Mouse (Mus musculus): ENCODE data around the gene Lig3. TPM values are rescaled to one million over a fixed set of nuclear protein-coding genes. Genes with fewer than 3 reads are reported as not detected.

Lig3 gene
- total RNA-seq (2021), result 10 to 100 TPM; 18.2 to 21.5 TPM
- long read RNA-seq, experiment 1, full-length matches to known transcripts, result 6 of 11 reads
- long read RNA-seq, experiment 1, partial matches to known transcripts, result 1 of 11 reads
- long read RNA-seq, experiment 1, other reads (novel, unspliced or antisense), result 4 of 11 reads
- long read RNA-seq, experiment 2, full-length matches to known transcripts, result 6 of 17 reads
- long read RNA-seq, experiment 2, partial matches to known transcripts, result 4 of 17 reads
- long read RNA-seq, experiment 2, other reads (novel, unspliced or antisense), result 7 of 17 reads

DNA sequence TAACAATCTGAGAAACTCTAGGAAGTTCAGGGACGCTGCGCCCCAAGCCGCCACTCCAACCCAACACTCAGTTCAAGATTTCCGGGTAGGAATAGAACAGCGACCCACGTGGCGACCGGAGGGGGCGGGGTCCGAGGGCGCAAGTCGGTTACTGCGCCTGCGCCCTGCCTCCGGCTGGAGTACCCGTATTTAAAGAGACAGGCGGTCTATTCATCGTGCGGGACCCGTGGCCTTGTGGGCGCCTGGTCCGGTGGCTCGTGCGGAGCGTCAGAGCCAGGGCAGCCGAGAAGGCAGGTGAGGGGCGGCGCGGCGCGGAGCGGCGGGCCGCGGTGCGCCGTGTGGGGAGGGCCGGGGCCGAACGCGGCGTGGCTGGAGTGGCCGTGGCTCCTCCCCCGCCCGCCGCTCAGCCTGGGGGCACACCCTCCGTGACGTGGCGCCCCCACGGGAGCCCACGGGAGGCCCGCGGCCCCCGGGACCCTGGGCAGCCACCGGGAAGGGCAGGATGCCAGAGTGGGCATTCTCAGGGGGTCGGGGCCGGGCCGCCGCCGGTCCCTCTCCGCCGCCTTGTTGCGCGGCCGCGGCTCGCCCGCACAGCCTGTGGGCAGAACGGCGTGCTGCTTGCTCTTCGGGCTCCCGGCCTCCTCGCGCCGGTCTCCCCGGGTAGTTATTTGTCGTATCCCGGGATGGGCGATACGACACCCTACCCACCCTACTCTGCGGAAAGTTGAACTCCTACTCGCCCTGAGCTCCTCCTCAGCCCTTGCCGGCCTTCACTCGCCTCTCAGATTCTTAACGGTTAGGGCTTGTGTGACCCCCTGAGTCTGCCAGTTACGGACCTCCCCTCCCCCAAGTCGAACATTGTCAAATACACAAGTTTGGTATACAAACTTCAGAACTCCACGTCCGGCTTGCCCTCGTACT, at the start of gene Lig3:
TSS of gene Lig3 (plus strand) at position 126 of the 921 bp plus-strand sequence.
- peak; percentile 94 for DNase-seq (ENCODE audit: low spot score in 2 of 2)

DNA sequence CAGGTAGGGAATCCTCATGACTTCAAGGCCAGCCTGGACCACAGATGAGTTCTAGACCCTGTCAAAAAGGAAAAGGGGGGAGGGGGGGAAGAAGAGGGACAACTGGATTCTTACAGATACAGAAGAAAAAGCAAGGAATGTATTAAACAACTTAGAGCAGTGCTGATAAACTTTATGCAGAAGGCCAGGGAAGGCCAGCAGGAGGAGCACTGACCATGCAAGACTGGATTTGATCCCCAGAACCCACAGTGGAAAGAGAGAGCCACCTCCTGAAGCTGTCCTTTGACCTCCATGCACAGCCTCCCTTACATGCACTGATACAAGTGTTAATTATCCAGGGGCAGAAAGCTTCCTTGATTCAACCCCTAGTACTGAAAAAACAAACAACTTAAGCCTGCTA, 46.7 kb upstream of the Lig3 start:
- DNase-seq (ENCODE audit: low spot score in 2 of 2), result no peak

DNA sequence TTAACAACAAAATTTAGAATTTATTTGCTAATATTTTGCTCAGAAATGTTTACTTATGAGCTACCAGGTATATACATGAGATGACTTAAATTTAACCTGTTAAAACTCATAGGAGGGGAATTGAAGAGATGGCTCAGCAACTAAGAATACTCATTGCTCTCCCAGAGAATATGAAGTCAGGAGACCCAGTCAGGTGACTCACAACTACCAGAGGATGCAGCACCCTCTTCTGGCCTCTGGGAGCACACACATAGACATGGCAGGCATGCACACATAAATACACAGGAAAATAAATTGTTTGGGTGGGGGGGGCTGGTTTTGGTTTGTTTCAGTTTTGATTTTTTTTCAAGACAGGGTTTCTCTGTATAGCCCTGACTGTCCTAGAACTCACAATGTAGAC, 41.9 kb upstream of the Lig3 start:
- no peak for DNase-seq (ENCODE audit: low spot score in 2 of 2)

DNA sequence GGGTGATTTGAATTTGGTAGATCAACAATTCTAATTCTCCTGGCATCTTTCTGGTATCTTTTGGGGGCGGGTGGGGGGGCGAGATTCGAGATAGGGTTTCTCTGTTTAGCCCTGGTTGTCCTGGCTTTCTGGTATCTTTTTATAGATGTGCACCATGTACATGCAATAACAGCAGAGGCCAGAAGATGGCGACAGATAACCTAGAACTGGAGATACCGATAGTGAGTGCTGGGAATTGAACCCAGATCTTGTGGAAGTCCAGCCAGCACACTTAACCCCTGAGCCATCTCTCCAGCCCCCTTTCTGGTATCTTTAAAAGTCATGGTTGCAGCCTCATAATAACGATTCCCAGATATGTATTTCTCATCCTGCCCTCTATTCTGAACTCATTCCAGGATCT, 34.8 kb upstream of the Lig3 start:
- DNase-seq (ENCODE audit: low spot score in 2 of 2), result peak; percentile 22 to 60

DNA sequence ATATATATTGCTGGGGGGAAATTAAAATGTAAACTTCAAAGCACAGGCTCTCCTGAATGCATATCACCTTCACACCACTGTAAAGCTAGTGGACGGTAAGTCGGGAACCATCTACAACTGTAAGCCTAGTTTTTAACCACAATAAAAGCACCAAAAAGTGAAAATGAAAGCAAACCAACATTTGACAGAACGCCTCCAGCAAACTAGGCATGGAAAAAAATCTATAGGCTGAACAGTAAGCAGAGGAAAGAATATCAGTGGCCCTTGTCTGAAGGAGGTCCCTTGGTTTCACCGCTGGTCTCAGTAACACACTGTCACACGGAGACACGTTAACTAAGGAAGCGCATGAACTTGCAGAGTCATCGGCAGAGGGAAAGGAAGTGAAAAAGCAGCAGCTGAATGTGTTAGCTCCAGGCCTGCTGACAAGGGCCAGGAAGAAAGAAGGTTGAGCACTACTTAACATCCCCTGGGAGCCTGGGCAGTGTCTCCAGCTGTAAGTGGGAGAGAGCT, 34.0 kb upstream of the Lig3 start:
- DNase-seq (ENCODE audit: low spot score in 2 of 2), result no peak

DNA sequence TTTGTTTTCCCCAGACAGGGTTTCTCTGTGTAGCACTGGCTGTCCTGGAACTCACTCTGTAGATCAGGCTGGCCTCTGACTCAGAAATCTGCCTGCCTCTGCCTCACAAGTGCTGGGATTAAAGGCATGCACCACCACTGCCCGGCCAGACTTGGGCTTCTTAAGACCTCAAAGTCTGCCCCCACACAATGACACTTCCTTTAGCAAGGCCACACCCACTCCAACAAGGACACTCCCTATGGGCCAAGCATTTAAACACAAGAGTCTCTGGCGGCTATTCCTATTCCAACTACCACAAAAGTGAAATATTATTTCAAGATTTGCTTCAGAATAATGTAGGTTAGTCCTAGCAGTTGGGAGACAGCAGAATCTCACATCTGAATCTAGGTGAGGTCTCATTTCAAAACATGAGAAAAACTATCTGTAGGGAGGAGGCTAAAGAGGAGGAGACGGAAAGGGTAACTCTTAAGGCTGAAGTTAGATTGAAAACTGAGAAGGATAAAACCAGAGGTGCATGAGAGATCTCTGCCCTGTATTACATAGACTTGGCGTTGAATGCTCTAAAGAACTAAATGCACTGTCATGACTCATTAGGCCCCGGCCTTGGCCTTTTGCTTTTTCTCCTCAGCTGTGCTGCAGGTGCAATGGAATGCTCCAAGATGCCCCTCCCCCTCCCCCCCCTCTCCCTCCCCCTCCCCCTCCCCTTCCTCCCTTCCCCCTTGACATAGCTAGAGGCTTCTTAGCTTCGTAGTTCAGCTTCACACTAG, 28.4 kb upstream of the Lig3 start:
- DNase-seq (ENCODE audit: low spot score in 2 of 2), result peak in 1 of 2 experiments; percentile 26

DNA sequence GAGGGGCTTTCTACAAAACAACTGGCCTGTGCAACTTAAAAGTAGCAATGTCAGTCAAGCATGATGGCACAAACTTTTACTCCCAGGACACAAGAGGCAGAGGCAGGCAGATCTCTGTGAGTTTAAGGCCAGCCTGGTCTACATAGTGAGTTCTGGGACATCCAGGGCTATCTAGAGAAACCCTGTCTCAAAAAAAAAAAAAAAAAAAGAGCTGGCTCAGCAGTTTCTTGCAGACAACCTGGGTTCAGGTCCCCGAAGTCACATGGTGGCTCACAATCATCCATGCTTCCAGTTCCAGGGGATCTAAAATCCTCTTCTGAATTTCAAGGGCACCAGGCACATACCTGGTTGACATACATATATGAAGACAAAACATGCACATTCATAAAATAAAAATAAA, 25.0 kb upstream of the Lig3 start:
- DNase-seq (ENCODE audit: low spot score in 2 of 2), result no peak

DNA sequence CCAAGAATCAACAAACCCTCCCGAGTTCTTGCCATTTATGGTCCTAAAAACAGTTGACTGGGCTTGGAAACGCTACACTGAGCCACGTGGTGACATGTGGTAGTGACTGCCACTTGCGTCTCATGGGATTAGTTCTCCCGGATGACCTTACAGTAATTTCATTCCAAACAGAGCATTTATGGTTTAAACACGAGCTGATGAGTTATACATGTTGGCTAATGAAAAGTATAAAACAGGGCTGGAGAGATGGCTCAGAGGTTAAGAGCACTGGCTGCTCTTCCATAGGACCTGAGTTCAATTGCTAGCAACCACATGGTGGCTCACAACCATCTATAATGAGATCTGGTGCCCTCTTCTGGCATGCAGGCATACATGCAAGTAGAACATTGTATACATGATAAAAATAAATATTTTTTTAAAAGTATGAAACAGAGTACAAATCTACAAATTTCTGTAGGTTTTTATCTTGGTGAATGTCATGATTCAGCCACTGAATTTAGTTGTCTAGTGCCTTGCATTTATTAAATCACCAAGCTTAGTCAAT, 18.6 kb upstream of the Lig3 start:
- no peak for DNase-seq (ENCODE audit: low spot score in 2 of 2)

DNA sequence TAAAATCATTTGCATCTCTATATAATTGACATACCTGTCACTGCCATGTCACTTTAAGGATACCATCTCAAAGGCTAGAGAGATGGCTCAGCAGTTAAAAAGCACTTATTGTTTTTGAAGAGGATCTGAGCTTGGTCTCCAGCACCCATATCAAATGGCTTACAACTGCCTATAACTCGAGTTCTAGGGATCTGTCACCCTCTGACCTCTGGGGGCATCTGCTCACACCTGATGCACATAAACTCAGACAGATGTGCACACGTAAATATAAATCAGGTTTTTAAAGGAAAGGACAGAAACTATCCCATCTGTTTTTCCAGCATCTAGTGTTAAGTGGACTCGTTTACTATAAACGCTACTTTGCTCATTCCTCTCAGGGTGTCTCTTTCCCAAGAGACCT, 17.6 kb upstream of the Lig3 start:
- DNase-seq (ENCODE audit: low spot score in 2 of 2), result no peak

DNA sequence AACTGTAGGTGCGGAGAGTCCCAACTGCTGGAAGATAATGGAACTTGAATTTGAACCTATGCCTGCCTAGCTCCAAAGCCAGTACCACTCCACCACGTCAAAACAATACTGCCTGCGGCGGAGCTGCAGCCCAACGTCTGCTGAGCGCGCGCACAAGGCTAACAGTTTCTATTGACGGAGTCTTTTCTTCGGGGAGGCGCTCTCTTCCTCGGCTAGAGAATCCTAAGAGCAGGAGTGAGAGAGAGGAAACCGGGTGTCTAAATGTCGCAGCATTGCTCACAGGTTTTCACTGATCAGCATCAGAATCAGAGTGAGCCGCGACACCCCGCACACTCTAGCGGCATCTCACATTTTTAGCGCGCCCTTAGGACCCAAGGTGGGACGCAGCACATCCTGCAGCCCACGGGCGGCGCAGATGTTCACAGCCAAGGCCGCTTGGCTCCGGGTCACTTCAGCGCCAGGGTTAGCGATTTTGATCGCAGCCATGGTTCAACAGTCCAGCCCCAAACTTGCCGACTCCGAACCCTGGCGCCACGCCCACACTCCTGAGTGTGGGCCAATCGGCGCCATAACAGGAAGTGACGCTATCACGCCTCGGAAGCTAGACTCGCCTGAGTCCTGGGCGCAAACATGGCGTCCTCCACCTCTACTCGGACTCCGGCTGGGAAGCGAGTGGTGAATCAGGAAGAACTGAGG, 17.0 kb upstream of the Lig3 start, which contains the start of the genes Cct6b and Zfp830:
TSS of gene Cct6b (minus strand) at position 580 of the 696 bp plus-strand sequence.
TSS of gene Zfp830 (plus strand) at position 604 of the 696 bp plus-strand sequence.
- peak; percentile 94 to 95 for DNase-seq (ENCODE audit: low spot score in 2 of 2)

DNA sequence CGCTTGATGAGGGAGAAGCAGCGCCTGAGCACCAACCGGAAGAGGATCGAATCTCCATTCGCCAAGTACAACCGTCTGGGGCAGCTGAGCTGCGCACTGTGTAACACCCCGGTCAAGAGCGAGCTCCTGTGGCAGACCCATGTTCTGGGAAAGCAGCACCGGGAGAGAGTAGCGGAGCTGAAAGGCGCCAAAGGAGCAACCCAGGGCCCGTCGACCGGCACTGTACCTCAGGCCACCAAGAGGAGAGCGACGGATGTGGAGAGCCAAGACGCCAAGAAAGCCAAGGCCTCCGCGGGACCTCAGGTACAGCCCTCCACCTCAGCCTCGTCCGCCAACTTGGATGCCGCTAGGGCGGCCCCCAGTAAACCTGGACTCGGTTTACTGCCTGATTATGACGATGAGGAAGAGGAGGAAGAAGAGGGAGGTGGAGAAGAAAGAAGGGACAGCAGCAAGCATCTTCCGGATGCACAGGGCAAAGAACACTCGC, 16.4 kb upstream of the Lig3 start:
- DNase-seq (ENCODE audit: low spot score in 2 of 2), result no peak

DNA sequence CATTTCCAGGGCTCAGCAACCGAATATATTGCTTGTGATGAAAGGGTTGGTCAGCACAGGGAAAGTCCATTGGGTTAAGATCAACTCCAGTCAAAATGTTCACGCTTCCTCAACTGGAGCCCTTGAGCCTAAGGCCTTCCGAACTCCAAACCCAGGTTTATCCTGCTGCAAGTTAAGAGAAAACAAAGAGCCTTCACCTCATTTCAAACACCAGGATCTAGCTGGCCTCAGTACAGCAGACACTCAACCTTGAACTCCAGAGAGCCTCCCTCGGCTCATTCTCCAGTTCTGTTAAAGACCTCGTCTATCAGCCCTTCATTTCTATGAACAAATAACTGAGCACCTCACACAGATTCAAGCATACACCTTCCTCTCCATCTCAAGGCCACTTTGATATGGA, 774 bp upstream of the Lig3 start:
- DNase-seq (ENCODE audit: low spot score in 2 of 2), result no peak

DNA sequence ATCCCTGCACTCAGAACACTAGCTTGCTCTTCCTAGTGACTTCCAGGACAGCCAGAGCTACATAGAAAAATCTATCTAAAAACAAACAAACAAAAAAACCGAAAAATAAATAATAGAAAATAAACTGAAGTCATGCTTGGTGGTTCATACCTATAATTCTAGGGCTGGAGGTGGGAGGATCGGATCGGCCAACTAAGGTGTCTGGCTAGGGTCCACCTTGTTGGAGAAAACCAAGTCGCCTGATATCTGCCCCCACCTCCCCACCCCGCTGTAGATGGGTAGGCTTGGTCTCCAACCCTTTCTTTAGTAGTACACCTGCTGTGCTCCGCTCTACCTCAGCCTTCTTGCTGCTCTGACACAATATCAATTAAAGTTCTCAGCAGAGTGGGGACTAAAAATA, 1.3 kb downstream of the Lig3 start:
- DNase-seq (ENCODE audit: low spot score in 2 of 2), result no peak

DNA sequence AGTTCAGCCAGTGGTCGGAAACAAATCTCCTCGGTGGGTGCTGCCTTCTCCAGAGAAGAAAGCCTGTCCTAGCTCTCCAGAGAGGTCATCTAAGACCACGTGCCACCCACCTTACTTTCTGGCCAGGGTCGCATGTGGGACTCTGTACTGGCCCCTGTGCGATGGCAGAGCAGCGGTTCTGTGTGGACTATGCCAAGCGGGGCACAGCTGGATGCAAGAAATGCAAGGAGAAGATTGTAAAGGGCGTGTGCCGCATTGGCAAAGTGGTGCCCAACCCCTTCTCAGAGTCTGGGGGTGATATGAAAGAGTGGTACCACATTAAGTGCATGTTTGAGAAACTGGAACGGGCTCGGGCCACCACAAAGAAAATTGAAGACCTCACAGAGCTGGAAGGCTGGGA, 2.5 kb downstream of the Lig3 start:
- no peak for DNase-seq (ENCODE audit: low spot score in 2 of 2)

DNA sequence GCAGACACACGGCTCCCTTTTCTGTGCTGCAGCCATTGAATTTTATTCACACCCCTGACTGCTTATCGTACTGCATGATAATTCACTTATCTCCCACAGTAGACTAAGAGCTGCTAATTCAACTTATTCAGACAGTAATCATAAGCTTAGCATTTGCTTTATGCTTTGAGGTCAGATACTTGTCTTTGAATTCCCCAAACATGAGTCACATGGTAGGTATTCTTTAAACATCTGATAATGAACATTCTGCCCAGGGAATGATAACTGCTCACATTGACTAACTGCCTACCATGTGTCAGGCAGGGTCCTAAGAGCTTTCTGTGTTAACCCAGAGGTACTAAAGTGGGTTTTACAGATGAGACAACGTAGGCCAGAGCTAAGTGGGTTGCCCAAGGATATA, 25.7 kb downstream of the Lig3 start:
- DNase-seq (ENCODE audit: low spot score in 2 of 2), result no peak

DNA sequence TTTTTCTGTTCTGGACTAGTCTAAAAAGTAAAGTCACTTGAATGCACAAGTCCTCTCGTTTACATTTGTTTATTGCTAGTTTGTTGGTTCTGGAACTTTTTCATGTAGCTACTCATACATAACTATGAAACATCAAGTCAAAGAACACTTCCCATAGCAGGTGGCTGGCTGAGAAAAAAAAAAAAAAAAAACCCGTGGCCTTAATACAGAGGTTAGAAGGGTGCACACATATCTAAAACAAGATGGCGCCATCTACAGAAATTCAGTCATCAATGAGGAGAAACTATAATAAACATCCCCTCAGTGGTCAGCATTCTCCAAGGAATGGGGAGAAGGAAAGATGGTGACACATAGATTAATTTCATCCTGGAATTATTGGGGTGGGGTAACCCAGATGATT, 26.5 kb downstream of the Lig3 start:
- no peak for DNase-seq (ENCODE audit: low spot score in 2 of 2)

DNA sequence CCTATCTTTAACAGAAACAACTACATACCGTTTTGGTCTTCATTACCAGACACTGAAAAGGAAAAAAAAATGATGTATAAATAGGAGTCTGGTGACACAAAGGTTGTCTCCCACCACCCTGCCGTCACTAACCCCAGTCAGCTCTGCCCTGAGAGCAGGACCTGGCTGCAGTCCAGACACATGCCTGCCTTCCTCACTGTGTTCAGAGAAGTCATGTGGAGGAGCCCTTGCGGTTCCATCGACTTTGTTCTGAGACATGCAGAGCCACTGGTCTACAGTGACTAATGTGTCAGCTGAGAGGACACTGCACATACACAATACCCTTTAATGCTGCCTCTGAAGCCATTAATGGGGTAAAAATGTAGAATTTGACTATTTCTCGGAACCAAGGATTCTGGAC, 27.6 kb downstream of the Lig3 start:
- no peak for DNase-seq (ENCODE audit: low spot score in 2 of 2)

DNA sequence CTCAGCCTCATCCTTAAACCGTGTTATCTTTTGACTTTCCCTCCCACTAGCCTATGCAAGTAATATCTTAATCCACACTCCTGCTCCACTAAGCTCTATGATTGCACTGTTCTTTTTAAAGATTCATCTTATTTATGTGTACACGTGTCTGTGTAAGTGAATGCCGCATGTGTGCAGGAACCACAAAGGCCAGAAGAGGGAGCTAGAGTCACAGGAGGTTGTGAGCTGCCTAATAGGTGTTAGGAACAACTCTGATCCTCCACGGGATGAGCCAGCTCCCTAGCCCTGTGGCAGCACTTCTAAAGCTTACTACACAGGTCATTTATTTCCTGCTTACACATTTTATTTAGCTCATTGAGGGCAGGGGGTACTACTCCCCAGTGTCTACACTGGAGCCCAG, 38.4 kb downstream of the Lig3 start:
- DNase-seq (ENCODE audit: low spot score in 2 of 2), result peak; percentile 13 to 38

DNA sequence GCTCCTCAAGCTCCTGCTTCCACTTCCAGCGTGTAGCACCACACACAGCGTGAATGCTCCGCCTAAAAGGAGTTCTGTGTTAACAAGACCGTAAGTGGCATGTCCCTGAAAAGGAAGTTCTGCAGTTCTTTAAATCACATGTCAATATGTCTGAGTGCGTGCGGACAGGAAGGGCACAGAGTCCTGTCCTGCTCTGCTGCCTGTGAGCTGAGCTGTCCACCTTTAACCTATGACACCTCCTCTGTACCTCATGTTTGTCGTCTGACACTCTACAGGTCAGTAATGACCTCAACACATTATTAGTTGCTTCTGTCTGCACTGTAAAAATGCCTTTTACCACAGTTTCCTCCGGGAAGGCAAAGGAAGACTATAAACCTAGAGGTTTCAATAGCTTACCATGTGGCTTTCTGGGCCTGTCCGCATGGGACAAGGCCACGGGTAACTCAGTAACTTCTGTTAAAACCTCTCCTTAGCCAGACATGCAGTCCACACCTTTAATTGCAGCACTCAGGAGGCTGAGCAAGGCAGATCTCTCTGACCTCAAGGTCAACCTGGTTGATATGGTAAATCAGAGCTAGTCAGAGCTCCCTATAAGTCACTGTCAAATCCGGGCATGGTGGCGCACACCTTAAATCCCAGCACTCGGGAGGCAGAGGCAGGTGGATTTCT, 40.0 kb downstream of the Lig3 start:
- no peak for DNase-seq (ENCODE audit: low spot score in 2 of 2)

DNA sequence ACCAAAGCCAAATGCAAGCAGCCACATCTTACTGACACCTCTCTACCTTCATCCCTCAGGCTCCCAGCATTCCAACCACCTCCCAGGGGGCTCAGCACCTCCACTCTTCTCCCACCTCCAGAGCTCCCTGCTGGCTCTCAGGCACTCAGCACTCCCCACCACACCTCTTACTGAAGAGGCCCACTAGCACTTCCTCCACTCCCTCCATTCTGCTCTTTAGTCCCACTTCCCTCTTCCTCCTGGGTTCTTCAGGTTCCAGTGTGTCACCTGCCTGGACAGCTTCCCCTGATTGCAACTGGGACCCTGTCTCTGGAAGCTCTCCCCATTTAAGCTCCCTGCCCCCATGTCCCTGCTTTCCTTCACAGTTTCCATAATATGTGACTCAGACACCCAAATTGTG, 45.9 kb downstream of the Lig3 start:
- no peak for DNase-seq (ENCODE audit: low spot score in 2 of 2)

Measured in adrenal gland, adult 18-20 months (tissue).